Mouse (Mus musculus): Measurements from ENCODE around the gene Pigo. TPM values are rescaled to one million over a fixed set of nuclear protein-coding genes. Genes with fewer than 3 reads are reported as not detected.

Pigo gene
- polyA plus RNA-seq, 1 experiment from 2014 or later, result 13.2 TPM

DNA sequence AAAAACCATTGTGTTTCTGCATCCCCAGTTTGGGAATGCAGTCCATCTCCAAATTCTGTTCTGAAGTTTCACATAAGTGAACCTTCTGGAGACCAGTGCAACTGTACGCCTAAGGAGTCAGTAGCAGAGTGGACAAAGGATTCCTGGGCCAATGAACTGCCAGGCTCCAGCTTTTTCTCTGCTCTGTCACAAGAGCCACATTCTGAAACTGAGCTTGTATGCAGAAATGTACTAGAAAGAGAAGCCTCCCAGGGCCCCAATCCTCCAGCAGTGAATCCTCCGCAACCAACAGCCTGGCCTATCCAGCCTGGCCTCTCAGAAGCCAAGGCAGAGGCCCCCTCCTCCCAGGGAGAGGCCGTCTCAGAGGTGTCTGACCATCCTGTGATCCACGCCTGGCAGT lies 52.7 kb downstream of the Pigo start:
- H3K4me2 ChIP-seq, result no peak overlapping the region
- no peak overlapping the region for H3K9ac ChIP-seq (ENCODE audit: low read depth, low read length)
- H3K27ac ChIP-seq (ENCODE audit: low read depth, low read length), result no peak overlapping the region
- WGBS (ENCODE audit: insufficient replicate concordance), result 61% methylated on average over 4 of the region's 4 CpGs
- no peaks in the 10 kb centered on the region for H3K9me3 ChIP-seq (replicated peaks; ENCODE audit: control insufficient read depth, low read length)
- H3K36me3 ChIP-seq (ENCODE audit: control insufficient read depth, insufficient read depth, low read length), result 0 out of 2 replicates have a peak, but pooled peaks cover 3% of the 10 kb centered on the region
- no peak overlapping the region for H3K4me3 ChIP-seq (ENCODE audit: low read depth, low read length)
- H3K4me1 ChIP-seq (ENCODE audit: control insufficient read depth, insufficient read depth, low read length), result peaks cover 6% of the 10 kb centered on the region; the same call in 1 of the 2 replicates
- no peaks in the 10 kb centered on the region for H3K27me3 ChIP-seq (ENCODE audit: control insufficient read depth, insufficient read depth, low read length)
- no peak for ATAC-seq (replicated peaks; ENCODE audit: insufficient number of reproducible peaks, low FRiP score, low TSS enrichment)

DNA sequence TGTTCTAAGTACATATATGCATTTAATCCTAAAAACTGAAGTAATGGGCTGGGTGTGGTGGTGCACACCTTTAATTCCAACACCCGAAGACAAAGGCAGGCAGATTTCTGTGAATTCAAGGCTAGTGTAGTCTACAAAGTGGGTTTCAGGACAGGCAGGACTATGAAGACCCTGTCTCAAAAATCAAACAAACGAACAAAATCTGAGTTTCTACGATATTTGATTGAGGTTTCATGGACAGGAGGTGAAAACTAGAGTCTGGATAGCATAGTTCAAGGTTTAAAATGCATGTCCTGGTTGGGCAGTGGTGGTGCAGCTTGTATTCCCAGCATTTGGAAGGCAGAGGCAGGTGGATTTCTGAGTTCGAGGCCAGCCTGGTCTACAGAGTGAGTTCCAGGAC lies 56.3 kb downstream of the Pigo start, which contains the start of gene 1700022I11Rik:
TSS of gene 1700022I11Rik (plus strand) at position 301 of the 400 bp plus-strand sequence.
- WGBS (ENCODE audit: insufficient replicate concordance), result 78% methylated on average over 4 of the region's 4 CpGs
- Histone ChIP-seq H3K4me2 (no peak within 1 kb of the TSS), H3K36me3 (ENCODE audit: control insufficient read depth, insufficient read depth, low read length) (no peaks in the 10 kb centered on the region), H3K4me1 (ENCODE audit: control insufficient read depth, insufficient read depth, low read length) (peaks cover 10% of the 10 kb centered on the region), H3K9me3 (replicated peaks; ENCODE audit: control insufficient read depth, low read length) (no peaks in the 10 kb centered on the region), H3K9ac (ENCODE audit: low read depth, low read length) (no peak within 1 kb of the TSS), H3K27ac (ENCODE audit: low read depth, low read length) (no peak within 1 kb of the TSS), H3K27me3 (ENCODE audit: control insufficient read depth, insufficient read depth, low read length) (no peaks in the 10 kb centered on the region), H3K4me3 (ENCODE audit: low read depth, low read length) (no peak within 1 kb of the TSS)
- no peak for ATAC-seq (replicated peaks; ENCODE audit: insufficient number of reproducible peaks, low FRiP score, low TSS enrichment)

Other genes with a start within 250 kb of the Pigo start
- gene Fam205a1, start 171.9 kb downstream of the Pigo start, polyA plus RNA-seq (2014; fragmentation: Nextera tagmentation; extraction: Ambion mirVana), result not detected in 2 replicates
- gene Gm12394, start 169.0 kb downstream of the Pigo start, polyA plus RNA-seq (2014; fragmentation: Nextera tagmentation; extraction: Ambion mirVana), result 0.13 TPM in 1 of 2 replicates, not detected in the other
- gene Fam205c, start 151.6 kb downstream of the Pigo start, polyA plus RNA-seq (2014; fragmentation: Nextera tagmentation; extraction: Ambion mirVana), result 0.46 TPM in 1 of 2 replicates, not detected in the other
- 1.9 and 2.4 TPM in 2 replicates for gene Phf24, start 109.2 kb downstream of the Pigo start, polyA plus RNA-seq (2014; fragmentation: Nextera tagmentation; extraction: Ambion mirVana)
- 11.8 and 12.9 TPM in 2 replicates for gene Dnajb5, start 76.0 kb downstream of the Pigo start, polyA plus RNA-seq (2014; fragmentation: Nextera tagmentation; extraction: Ambion mirVana)
- 0.36 and 0.69 TPM in 2 replicates for gene 1700022I11Rik, start 56.2 kb downstream of the Pigo start, polyA plus RNA-seq (2014; fragmentation: Nextera tagmentation; extraction: Ambion mirVana)
- 472 and 544 TPM in 2 replicates for gene Vcp, start 25.3 kb downstream of the Pigo start, polyA plus RNA-seq (2014; fragmentation: Nextera tagmentation; extraction: Ambion mirVana)
- 11.0 and 11.5 TPM in 2 replicates for gene Fancg, start 15.3 kb downstream of the Pigo start, polyA plus RNA-seq (2014; fragmentation: Nextera tagmentation; extraction: Ambion mirVana)
- gene Stoml2, start 5.9 kb upstream of the Pigo start, polyA plus RNA-seq (2014; fragmentation: Nextera tagmentation; extraction: Ambion mirVana), result 251 and 255 TPM in 2 replicates
- gene Fam214b, start 20.4 kb upstream of the Pigo start, polyA plus RNA-seq (2014; fragmentation: Nextera tagmentation; extraction: Ambion mirVana), result 10.8 and 11.4 TPM in 2 replicates
- 9.3 TPM in 2 replicates for gene Unc13b, start 33.1 kb upstream of the Pigo start, polyA plus RNA-seq (2014; fragmentation: Nextera tagmentation; extraction: Ambion mirVana)
- gene Atp8b5, start 241.3 kb upstream of the Pigo start, polyA plus RNA-seq (2014; fragmentation: Nextera tagmentation; extraction: Ambion mirVana), result 0.27 TPM in 1 of 2 replicates, not detected in the other

Data from heart, embryonic 11.5 days (tissue).